Mouse (Mus musculus): ENCODE measurements around the gene Ttll8. TPM values are rescaled to one million over a fixed set of nuclear protein-coding genes. Genes with fewer than 3 reads are reported as not detected.

Gene Ttll8
- polyA plus RNA-seq, 1 experiment from 2014 or later: not detected

- H3K27ac ChIP-seq: no peak overlapping the region
- H3K4me1 ChIP-seq: peaks cover 39% of the 10 kb centered on the region
- no peaks in the 10 kb centered on the region for H3K27me3 ChIP-seq
- H3K9ac ChIP-seq: no peak overlapping the region
- H3K4me3 ChIP-seq: no peak overlapping the region
- no peak for ATAC-seq (ENCODE audit: borderline replicate concordance, extremely low read depth, low FRiP score, low TSS enrichment)
- no peaks in the 10 kb centered on the region for H3K36me3 ChIP-seq
- no peaks in the 10 kb centered on the region for H3K9me3 ChIP-seq
- no peak overlapping the region for H3K4me2 ChIP-seq
- whole genome bisulfite sequencing: 95% methylated on average over 3 of the region's 3 CpGs
Observed at GRCm38 (mm10) chr15:88841580-88842299, 112.5 kb downstream of the Ttll8 start.

- Histone ChIP-seq H3K4me3 (no peak overlapping the region), H3K27ac (no peak overlapping the region), H3K9me3 (no peaks in the 10 kb centered on the region), H3K9ac (no peak overlapping the region), H3K36me3 (no peaks in the 10 kb centered on the region), H3K4me2 (no peak overlapping the region), H3K27me3 (no peaks in the 10 kb centered on the region), H3K4me1 (peaks cover 42% of the 10 kb centered on the region)
- no peak for ATAC-seq (ENCODE audit: borderline replicate concordance, extremely low read depth, low FRiP score, low TSS enrichment)
- 92% methylated on average over 2 of the region's 2 CpGs for WGBS
Observed at GRCm38 (mm10) chr15:88841160-88841559, 113.1 kb downstream of the Ttll8 start.

Other genes starting within 250 kb of the Ttll8 start
- gene Brd1, start 220.2 kb downstream of the Ttll8 start, polyA plus RNA-seq (2015; fragmentation: Nextera tagmentation; extraction: Ambion mirVana): 17.5 and 19.9 TPM in 2 replicates
- gene Zbed4, start 202.8 kb downstream of the Ttll8 start, polyA plus RNA-seq (2015; fragmentation: Nextera tagmentation; extraction: Ambion mirVana): 15.5 and 15.7 TPM in 2 replicates
- 11.7 and 14.4 TPM in 2 replicates for gene Alg12, start 135.1 kb downstream of the Ttll8 start, polyA plus RNA-seq (2015; fragmentation: Nextera tagmentation; extraction: Ambion mirVana)
- gene Creld2, start 134.8 kb downstream of the Ttll8 start, polyA plus RNA-seq (2015; fragmentation: Nextera tagmentation; extraction: Ambion mirVana): 107 and 110 TPM in 2 replicates
- gene Pim3, start 92.2 kb downstream of the Ttll8 start, polyA plus RNA-seq (2015; fragmentation: Nextera tagmentation; extraction: Ambion mirVana): 65.9 and 70.3 TPM in 2 replicates
- gene Mlc1, start 24.6 kb upstream of the Ttll8 start, polyA plus RNA-seq (2015; fragmentation: Nextera tagmentation; extraction: Ambion mirVana): 0.25 TPM in 2 replicates
- gene Mov10l1, start 28.5 kb upstream of the Ttll8 start, polyA plus RNA-seq (2015; fragmentation: Nextera tagmentation; extraction: Ambion mirVana): 1.7 and 2.2 TPM in 2 replicates
- 0.10 and 0.24 TPM in 2 replicates for gene Panx2, start 105.3 kb upstream of the Ttll8 start, polyA plus RNA-seq (2015; fragmentation: Nextera tagmentation; extraction: Ambion mirVana)
- gene Trabd, start 120.7 kb upstream of the Ttll8 start, polyA plus RNA-seq (2015; fragmentation: Nextera tagmentation; extraction: Ambion mirVana): 48.7 and 53.6 TPM in 2 replicates
- gene Selenoo, start 134.7 kb upstream of the Ttll8 start, polyA plus RNA-seq (2015; fragmentation: Nextera tagmentation; extraction: Ambion mirVana): 16.5 and 17.6 TPM in 2 replicates
- 14.5 and 15.4 TPM in 2 replicates for gene Tubgcp6, start 168.7 kb upstream of the Ttll8 start, polyA plus RNA-seq (2015; fragmentation: Nextera tagmentation; extraction: Ambion mirVana)
- gene Hdac10, start 174.3 kb upstream of the Ttll8 start, polyA plus RNA-seq (2015; fragmentation: Nextera tagmentation; extraction: Ambion mirVana): 21.7 and 24.3 TPM in 2 replicates
- gene Mapk12, start 186.3 kb upstream of the Ttll8 start, polyA plus RNA-seq (2015; fragmentation: Nextera tagmentation; extraction: Ambion mirVana): 12.5 and 13.4 TPM in 2 replicates
- gene Mapk11, start 195.2 kb upstream of the Ttll8 start, polyA plus RNA-seq (2015; fragmentation: Nextera tagmentation; extraction: Ambion mirVana): 10.0 and 12.6 TPM in 2 replicates
- 123 and 128 TPM in 2 replicates for gene Plxnb2, start 226.4 kb upstream of the Ttll8 start, polyA plus RNA-seq (2015; fragmentation: Nextera tagmentation; extraction: Ambion mirVana)
- gene Dennd6b, start 242.1 kb upstream of the Ttll8 start, polyA plus RNA-seq (2015; fragmentation: Nextera tagmentation; extraction: Ambion mirVana): 11.0 and 11.8 TPM in 2 replicates